Mouse (Mus musculus) heart, adult 10 weeks (tissue): ENCODE results near the gene Scnm1. TPM values are rescaled to one million over a fixed set of nuclear protein-coding genes. Genes with fewer than 3 reads are reported as not detected.

ENCODE experiments used
- polyA plus RNA-seq: library from polyadenylated mRNA; stranded (reverse); fragments of 350-450 nt; fragmentation: Illumina TruSeq; extraction: RNeasy Lipid Tissue Mini Kit (QIAGEN cat#74804); gene quantifications from one replicate; pipeline ENCODE4 v1.2.3, GENCODE M21; 2014; ENCODE audit warnings: low read depth, low replicate concordance

Gene Scnm1
- 55.1 TPM for polyA plus RNA-seq

DNA sequence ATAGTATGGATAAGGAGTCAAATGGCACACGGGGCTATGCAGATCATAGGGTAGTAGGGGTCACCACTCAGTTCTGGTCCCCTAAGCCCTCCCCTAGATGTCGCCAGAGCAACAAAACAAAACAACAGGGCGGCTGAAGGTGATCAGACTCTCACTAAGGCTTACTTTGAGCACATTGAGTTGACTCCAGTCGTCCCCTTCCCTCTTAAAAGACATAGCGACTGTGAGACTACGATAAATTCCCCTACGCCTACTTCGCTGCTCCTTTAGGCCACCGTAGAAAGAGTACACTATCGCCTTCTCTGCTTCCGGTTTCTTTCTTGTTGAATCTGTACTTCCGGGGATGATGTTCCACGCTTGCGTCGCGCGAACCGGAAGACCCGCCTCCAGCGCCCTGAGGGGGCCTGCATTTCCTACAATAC lies at the start of gene Scnm1, which contains the start of gene Lysmd1:
Gene Scnm1, minus strand, starts transcription at position 332 of the 422 bp plus-strand sequence.
Gene Lysmd1, plus strand, starts transcription at position 409 of the 422 bp plus-strand sequence.

DNA sequence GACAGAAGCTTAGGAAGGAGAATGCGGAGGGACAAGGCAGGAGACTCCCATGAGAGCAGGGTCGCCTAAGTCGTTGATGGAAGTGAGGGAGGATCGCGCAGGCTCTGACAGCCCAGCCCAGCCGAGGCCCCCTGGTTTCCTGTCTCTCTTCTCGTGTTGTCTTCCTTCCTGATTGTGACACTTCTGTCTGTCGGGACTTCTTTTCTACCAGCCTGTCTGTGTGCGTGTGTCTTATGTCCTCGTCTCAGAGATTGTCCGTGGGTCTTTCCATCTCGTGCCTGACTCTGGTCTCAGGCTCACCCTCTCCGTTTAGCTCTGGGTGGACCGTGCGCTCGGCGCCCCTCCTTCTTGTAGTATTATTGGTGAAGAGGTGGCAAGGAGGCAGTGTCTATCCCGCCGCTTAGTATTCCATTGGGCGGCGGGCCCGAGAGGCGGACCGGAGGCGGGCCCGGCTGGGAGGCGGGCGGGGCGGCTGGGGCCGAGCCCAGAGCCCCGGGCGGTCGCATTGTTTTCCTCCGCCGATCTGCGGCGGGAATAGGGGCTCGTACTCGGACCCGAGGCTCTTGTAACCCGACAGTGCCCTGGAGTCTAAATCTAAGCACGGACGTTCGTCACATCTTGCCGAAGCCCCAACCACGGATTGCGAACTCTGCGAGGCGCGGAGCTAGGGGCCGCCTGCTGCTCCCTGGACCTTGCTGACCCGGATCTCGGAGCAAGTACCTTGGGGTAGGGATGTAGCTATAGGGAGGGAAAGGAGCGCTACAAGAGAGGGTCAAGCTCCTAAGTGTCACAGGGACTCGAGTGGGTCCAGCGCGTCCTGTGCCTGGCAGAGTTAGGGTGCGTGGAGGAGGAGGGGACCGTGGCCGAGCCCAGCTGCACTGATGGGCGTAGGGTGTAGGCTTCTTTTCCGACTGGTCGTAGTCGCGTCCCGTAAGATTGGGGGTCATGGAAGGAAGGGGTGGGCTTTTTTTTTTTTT lies 26.5 kb upstream of the Scnm1 start, which contains the start of gene Sema6c:
Gene Sema6c, plus strand, starts transcription at position 471 of the 977 bp plus-strand sequence.

DNA sequence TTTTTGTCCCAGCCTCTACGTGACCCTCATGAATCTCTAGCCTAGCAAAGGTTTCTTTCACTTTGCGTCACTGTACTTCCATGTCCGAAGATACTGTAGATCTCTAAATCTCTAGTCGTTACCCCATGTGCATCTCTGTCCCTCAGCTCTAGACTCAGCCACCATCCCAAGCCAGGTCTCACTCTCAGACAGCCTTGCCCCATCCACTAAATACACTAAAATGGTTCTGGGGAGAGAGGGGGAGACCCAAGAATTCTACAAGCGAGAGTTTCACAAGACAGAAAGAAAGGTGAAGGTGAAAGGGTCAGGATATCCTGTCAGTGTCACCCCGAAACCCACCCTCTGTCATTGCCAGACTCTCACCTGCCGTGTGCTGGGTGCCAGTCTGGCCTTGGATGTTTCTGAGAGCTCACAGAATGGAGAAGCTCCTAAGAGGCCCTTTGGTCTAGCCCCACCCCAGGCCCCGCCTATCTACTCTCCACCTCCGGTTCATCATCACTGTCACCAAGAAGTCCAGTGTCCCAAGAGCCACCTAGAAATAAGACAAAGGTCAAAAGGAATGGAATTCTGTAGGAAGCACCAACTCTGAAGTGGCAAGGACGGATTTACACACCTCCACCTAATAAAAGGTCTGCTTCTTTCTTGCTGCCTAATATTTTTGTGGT lies 8.3 kb upstream of the Scnm1 start, which contains the start of gene Tnfaip8l2:
Gene Tnfaip8l2, minus strand, starts transcription at position 409 of the 665 bp plus-strand sequence.

DNA sequence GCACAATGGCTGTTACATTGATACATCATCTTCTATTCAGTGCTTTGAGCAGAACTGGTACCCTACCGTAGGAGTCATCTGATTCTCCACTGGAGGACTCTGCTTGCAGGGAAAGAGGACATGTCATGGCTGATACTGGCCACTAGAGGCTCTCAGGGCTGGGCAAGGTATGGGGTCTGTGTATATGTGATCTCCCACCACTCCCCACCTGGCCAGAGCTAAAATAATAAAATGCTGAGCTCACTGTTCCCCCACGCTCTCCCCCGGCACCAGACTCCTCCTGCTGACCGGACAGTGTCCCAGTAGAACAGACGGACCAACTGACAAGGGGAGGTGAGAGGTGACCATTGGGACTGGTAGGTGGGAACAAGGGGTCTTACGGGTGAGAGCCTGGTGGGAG lies 9.6 kb downstream of the Scnm1 start, which contains the start of gene Tmod4:
Gene Tmod4, plus strand, starts transcription at position 231 of the 400 bp plus-strand sequence.

DNA sequence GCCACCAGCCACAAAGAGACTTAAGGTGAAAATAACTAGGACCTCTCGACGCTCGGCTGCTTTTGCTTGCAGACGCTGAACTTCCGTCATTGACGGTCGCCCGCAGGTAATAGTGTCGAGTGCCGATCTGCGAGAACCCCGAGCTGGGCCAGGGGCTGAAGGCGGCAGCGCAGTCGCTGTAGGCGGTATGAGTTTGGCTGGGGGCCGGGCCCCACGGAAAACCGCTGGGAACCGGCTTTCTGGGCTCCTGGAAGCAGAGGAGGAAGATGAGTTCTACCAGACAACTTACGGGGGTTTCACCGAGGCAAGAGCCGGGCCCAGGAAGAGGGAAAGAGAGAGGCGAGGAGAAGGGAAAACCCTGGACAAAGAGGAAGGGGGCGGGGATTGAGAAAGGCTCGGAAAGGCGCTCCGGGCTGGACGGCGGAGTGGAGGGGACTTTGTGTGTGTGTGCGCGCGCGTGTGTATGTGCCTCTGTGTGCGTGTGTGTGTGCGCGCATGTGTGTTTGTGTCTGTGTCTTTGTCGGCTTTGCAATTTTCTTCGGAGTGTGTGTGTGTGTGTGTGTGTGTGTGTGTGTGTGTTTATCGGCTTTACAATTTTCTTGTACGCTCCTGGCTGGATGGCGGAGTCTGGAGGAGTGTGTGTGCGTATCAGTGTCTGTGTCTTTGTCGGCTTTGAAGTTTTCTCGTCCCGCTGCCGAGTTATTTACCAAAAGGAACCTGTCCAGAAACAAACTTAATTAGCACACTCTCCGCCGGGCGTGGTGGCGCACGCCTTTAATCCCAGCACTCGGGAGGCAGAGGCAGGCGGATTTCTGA lies 22.7 kb downstream of the Scnm1 start, which contains the start of gene Vps72:
Gene Vps72, plus strand, starts transcription at position 112 of the 816 bp plus-strand sequence.

DNA sequence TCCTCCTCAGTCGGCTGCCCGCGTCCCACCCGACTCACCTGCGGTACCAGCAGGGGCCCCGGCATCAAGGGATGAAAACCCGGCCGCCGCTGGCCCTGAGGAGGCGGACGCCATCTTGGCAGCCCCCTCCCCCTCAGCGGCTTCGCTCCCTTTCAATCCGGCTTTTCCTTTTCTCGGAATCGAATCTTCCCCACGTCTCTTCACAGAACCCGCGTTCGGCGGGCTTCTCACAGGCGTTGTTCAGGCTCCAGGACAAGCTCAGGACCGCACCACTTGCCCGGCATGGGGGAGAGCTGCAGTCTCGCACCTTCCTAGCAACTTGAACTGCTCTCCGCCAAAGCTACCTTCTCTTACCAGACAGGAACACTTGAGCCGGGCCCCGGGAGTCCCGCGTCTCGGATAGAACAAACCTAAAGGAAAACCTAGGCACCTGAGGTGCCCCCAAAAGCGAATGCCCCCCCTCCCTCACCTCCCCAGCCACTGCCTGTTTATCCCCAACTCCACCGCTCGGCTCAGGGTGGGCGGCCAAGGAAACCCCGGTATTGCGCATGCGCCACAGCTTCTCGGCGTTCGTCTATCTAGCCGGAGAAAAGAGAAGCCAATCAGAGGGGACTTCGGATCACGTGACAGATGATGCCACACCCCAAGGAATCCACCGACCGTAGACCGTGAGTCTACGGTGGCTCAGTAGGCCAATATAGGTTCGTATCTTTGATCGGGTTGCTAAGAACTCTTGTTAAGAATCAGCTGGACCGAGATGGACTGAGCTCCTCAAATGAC lies 27.3 kb downstream of the Scnm1 start, which contains the start of gene Pip5k1a:
Gene Pip5k1a, minus strand, starts transcription at position 593 of the 780 bp plus-strand sequence.

Other genes starting within 250 kb of the Scnm1 start
- 214 TPM for gene Psmb4, start 247.1 kb downstream of the Scnm1 start, polyA plus RNA-seq
- 210 TPM for gene Selenbp1, start 201.0 kb downstream of the Scnm1 start, polyA plus RNA-seq
- 4.9 TPM for gene Rfx5, start 179.9 kb downstream of the Scnm1 start, polyA plus RNA-seq
- 25.4 TPM for gene Pi4kb, start 159.3 kb downstream of the Scnm1 start, polyA plus RNA-seq
- 9.7 TPM for gene Zfp687, start 118.6 kb downstream of the Scnm1 start, polyA plus RNA-seq
- 157 TPM for gene Psmd4, start 91.4 kb downstream of the Scnm1 start, polyA plus RNA-seq
- 15.0 TPM for gene Pip5k1a, start 27.1 kb downstream of the Scnm1 start, polyA plus RNA-seq
- 37.4 TPM for gene Vps72, start 23.0 kb downstream of the Scnm1 start, polyA plus RNA-seq
- gene Tmod4, start 9.5 kb downstream of the Scnm1 start, polyA plus RNA-seq = 31.7 TPM
- gene Lysmd1, start 77 bp upstream of the Scnm1 start, polyA plus RNA-seq = 8.4 TPM
- gene Tnfaip8l2, start 8.3 kb upstream of the Scnm1 start, polyA plus RNA-seq = 2.9 TPM
- gene Sema6c, start 26.4 kb upstream of the Scnm1 start, polyA plus RNA-seq = 9.7 TPM
- gene Gabpb2, start 83.9 kb upstream of the Scnm1 start, polyA plus RNA-seq = 15.5 TPM
- 18.5 TPM for gene Cdc42se1, start 94.7 kb upstream of the Scnm1 start, polyA plus RNA-seq
- 10.0 TPM for gene Mllt11, start 98.2 kb upstream of the Scnm1 start, polyA plus RNA-seq
- not detected for gene Gm128, start 107.6 kb upstream of the Scnm1 start, polyA plus RNA-seq
- gene Bnipl, start 117.2 kb upstream of the Scnm1 start, polyA plus RNA-seq = not detected
- 24.4 TPM for gene Mindy1, start 147.3 kb upstream of the Scnm1 start, polyA plus RNA-seq
- 27.0 TPM for gene Prune1, start 148.1 kb upstream of the Scnm1 start, polyA plus RNA-seq
- gene Anxa9, start 173.2 kb upstream of the Scnm1 start, polyA plus RNA-seq = 2.1 TPM
- 54.0 TPM for gene Cers2, start 180.8 kb upstream of the Scnm1 start, polyA plus RNA-seq
- 12.5 TPM for gene Setdb1, start 223.2 kb upstream of the Scnm1 start, polyA plus RNA-seq